Mouse (Mus musculus) liver, embryonic 14.5 days (tissue): Measurements from ENCODE around the gene Cdca7l. TPM values are rescaled to one million over a fixed set of nuclear protein-coding genes. Genes with fewer than 3 reads are reported as not detected.
"Not testable (repeated sequence)": the region's sequence is repeated elsewhere in the genome, so short reads cannot be mapped to it uniquely, and the experiment has no call there.

ENCODE experiments used
- ATAC-seq: fragments of 200-750 bp; cut with Nextera tagmentation; 2 replicates; pipeline ENCODE4 v1.8.0; 2017; ENCODE audit warnings: moderate number of reproducible peaks, mild to moderate bottlenecking, moderate library complexity; ENCODE audit not compliant: insufficient read depth
- DNase-seq, 3 experiments: peaks; one replicate each; pipeline ENCODE4 v3.0.0-alpha.2; 2012 to 2013; ENCODE audit warnings: low read depth in 3 of 3, low spot score in 3 of 3
- H3K27ac ChIP-seq: fragments of 300-500 bp; sonication (generic); 2 replicates; pipeline ENCODE4 v1.5.1; 2014; ENCODE audit warnings: moderate library complexity, mild to moderate bottlenecking, control low read depth, inconsistent platforms
- H3K27me3 ChIP-seq: fragments of 300-500 bp; sonication (generic); 2 replicates; pipeline ENCODE4 v1.6.1; 2014; ENCODE audit warnings: mild to moderate bottlenecking, low read length, moderate library complexity; ENCODE audit not compliant: control insufficient read depth, insufficient read depth
- H3K36me3 ChIP-seq: fragments of 300-500 bp; sonication (generic); replicated peaks from 2 replicates; pipeline ENCODE4 v1.6.1; 2014; ENCODE audit warnings: low read depth; ENCODE audit not compliant: control insufficient read depth, insufficient read depth
- H3K4me1 ChIP-seq, 2 experiments: fragments of 200-500 bp in 1 of 2; fragments of 300-500 bp in 1 of 2; sonication (generic) in 1 of 2; replicated peaks; 2 replicates each; pipeline ENCODE4 v1.6.1; 2012 to 2014; ENCODE audit warnings: antibody characterized with exemption in 1 of 2, inconsistent platforms in 1 of 2, low read length in 1 of 2; ENCODE audit not compliant: control insufficient read depth in 2 of 2, insufficient read depth in 2 of 2
- H3K4me2 ChIP-seq: fragments of 300-500 bp; sonication (generic); 2 replicates; pipeline ENCODE4 v1.6.1; 2014; ENCODE audit warnings: low read depth, mild to moderate bottlenecking, control low read depth, moderate library complexity
- H3K4me3 ChIP-seq, 2 experiments: fragments of 200-500 bp in 1 of 2; fragments of 300-500 bp in 1 of 2; sonication (generic) in 1 of 2; 2 replicates each; pipeline ENCODE4 v1.5.1; 2012 to 2014; ENCODE audit warnings: low read depth in 2 of 2, low read length in 2 of 2, mild to moderate bottlenecking in 2 of 2, control low read depth in 1 of 2, inconsistent platforms in 1 of 2, moderate library complexity in 1 of 2; ENCODE audit not compliant: insufficient read depth in 1 of 2
- H3K9ac ChIP-seq: fragments of 300-500 bp; sonication (generic); replicated peaks from 2 replicates; pipeline ENCODE4 v1.6.1; 2014; ENCODE audit warnings: mild to moderate bottlenecking, control low read depth, moderate library complexity
- H3K9me3 ChIP-seq: fragments of 300-500 bp; sonication (generic); 2 replicates; pipeline ENCODE4 v1.6.1; 2016; ENCODE audit warnings: low read length, mixed read lengths; ENCODE audit not compliant: control insufficient read depth
- CTCF ChIP-seq: IDR thresholded peaks from 2 replicates; pipeline ENCODE4 v1.5.1; 2016; ENCODE audit warnings: antibody characterized with exemption, low read depth, control low read depth
- EP300 ChIP-seq: IDR thresholded peaks from 2 replicates; pipeline ENCODE4 v1.6.1; 2016; ENCODE audit warnings: antibody characterized with exemption, low read depth
- WGBS: fragments of 180-500 bp; shearing (Covaris S2); extraction: QIAGEN DNeasy Blood & Tissue Kit; methylation state at CpG from one replicate; pipeline ENCODE4 v1.1.7; 2014; ENCODE audit not compliant: insufficient replicate concordance; 5-methylcytosine and 5-hydroxymethylcytosine counted together
- polyA plus RNA-seq, 2 experiments: library from polyadenylated mRNA; depleted of rRNA in 1 of 2; stranded (reverse) in 1 of 2; unstranded in 1 of 2; fragments of >200 nt; fragmentation: Nextera tagmentation in 1 of 2; extraction: Ambion mirVana in 1 of 2; gene quantifications; 2 replicates each; pipeline versions ENCODE4 v1.2.1 to v1.2.3; 2012 to 2014

The Cdca7l gene
- polyA plus RNA-seq, 2 experiments = 11.0 to 15.9 TPM

DNA sequence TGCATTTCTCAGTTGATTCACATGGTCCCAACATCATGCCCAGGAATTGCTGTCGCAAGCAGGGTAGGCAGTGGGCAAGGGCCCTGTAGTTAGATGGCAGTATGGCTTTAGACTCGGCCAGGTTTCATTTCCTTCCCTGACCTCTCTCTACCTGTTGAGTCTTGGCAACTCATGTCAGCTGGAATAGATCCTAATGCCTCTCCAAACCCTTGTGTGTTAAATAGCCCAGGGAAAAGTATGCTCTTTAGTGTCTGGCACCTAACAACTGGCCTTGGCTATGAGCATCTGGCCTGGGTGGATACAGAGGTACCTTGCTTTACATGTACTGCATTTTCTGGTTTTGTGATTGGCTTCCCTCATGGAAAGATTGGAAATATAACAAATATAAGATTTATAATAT, 80.5 kb downstream of the Cdca7l start:
- Histone ChIP-seq H3K9me3 (no peaks in the 10 kb centered on the region), H3K4me1 (no peaks in the 10 kb centered on the region), H3K4me2 (no peak overlapping the region), H3K27me3 (no peaks in the 10 kb centered on the region), H3K9ac (no peak overlapping the region), H3K27ac (no peak overlapping the region), H3K36me3 (no peaks in the 10 kb centered on the region), H3K4me3 (no peak overlapping the region)
- ATAC-seq = no peak
- TF ChIP-seq CTCF (no peak), EP300 (no peak)
- 62% methylated on average over 2 of the region's 2 CpGs for WGBS
- no peak for DNase-seq

DNA sequence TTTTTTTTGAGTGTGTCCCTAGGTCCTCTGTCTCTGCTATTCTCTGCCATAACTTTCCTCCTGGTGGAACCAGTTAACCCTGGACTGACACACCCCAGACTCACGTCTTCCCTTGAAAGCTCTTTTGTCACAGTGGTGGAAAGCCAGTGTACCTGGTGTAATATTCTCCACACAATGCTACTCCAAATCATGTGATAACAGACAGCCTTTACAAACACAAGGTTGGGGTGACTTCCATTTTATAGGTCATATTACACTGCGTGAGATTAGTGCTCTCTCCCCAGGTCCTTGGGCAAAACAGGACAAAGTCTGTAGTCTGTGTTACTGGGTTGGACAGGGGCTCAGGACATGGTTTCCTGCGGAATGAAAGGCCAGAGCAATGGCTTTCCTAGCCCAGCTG, 83.3 kb downstream of the Cdca7l start:
- Histone ChIP-seq H3K4me2 (no peak overlapping the region), H3K9ac (no peak overlapping the region), H3K4me1 (no peaks in the 10 kb centered on the region), H3K36me3 (no peaks in the 10 kb centered on the region), H3K4me3 (no peak overlapping the region), H3K27me3 (no peaks in the 10 kb centered on the region), H3K27ac (no peak overlapping the region), H3K9me3 (no peaks in the 10 kb centered on the region)
- no peak for ATAC-seq
- TF ChIP-seq CTCF (no peak), EP300 (no peak)
- DNase-seq = no peak
- 63% methylated on average over 3 of the region's 3 CpGs for WGBS

DNA sequence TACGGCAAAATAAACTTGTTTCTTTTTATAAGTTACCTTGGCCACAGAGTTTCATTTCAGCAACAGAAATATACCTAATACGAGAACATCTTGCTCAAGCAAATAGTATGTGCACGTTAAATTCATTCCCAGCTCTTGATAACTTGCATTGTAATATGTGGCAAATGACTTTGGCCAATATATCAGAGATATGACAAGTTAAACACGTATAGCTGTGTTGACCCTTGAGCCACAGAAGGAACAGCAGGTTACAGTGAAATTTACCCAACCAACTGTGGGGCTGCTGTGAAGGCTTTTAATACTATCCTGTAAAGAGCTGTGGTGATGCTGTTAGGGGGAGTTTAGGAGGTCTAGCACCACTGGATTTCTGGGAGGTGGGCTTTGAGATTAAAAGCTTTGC, 96.7 kb downstream of the Cdca7l start:
- H3K9me3 ChIP-seq, H3K4me1 ChIP-seq, H3K4me2 ChIP-seq, H3K4me3 ChIP-seq, ATAC-seq, H3K27ac ChIP-seq, H3K36me3 ChIP-seq, DNase-seq, H3K9ac ChIP-seq, H3K27me3 ChIP-seq: not testable (repeated sequence)
- WGBS = no CpG with 5 or more reads among the region's 4 CpGs

DNA sequence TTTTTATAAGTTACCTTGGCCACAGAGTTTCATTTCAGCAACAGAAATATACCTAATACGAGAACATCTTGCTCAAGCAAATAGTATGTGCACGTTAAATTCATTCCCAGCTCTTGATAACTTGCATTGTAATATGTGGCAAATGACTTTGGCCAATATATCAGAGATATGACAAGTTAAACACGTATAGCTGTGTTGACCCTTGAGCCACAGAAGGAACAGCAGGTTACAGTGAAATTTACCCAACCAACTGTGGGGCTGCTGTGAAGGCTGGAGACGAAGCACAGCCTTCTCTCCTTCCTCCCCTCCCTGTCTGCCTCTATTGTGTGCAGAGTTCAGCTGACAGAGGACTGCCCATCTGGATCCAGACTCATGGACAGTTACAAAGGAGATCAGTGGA, 97.3 kb downstream of the Cdca7l start:
- not testable (repeated sequence) for ATAC-seq, H3K27ac ChIP-seq, DNase-seq, H3K4me2 ChIP-seq, H3K9ac ChIP-seq, H3K4me1 ChIP-seq, H3K27me3 ChIP-seq, H3K9me3 ChIP-seq, H3K4me3 ChIP-seq, H3K36me3 ChIP-seq
- WGBS = 30% methylated on average over 1 of the region's 4 CpGs

DNA sequence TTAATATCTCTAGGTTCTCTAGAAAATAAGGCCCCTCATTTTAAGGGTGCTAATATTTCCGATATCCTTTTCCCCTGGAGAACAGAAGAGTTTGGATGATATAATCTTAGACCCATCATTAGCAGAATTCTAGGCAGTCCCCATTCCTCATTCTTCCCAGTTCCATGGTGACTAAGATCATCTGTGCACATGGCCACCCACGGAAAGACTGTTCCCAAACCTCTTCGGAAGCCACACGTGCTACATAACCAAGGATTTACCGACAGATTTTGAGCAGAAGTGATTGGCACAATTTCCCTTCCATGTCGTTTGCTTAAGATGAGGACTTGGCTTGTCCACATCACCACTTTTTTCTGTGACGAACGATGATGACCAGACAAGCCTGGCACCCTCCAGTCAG, 99.6 kb downstream of the Cdca7l start:
- Histone ChIP-seq H3K4me2 (no peak overlapping the region), H3K36me3 (no peaks in the 10 kb centered on the region)
- no peak for ATAC-seq

DNA sequence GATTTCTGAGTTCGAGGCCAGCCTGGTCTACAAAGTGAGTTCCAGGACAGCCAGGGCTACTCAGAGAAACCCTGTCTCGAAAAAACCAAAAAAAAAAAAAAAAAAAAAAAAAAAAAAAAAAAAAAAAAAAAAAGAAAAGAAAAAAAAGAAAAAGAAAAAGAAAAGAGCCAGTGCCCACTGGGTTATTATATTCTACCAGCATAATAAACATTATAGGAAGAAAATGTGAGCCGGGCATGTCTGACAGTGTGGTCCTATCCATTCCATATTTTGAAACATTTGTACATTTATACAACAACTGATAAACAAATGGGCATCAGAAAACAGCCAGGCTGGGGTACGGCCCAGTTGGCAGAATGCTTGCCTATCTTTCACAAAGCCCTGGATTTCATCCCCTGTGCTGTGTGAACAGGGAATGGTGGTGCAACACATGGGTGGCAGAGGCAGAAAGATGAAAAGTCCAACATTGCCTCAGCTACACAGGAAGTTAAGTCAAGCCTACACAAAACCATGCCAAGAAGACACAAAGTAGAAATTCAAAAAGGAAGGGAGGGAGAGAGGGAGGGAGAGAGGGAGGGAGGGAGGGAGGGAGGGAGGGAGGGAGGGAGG, 101.2 kb downstream of the Cdca7l start:
- not testable (repeated sequence) for H3K9me3 ChIP-seq, H3K4me2 ChIP-seq, H3K27ac ChIP-seq, H3K9ac ChIP-seq, H3K36me3 ChIP-seq, DNase-seq, H3K4me3 ChIP-seq, H3K4me1 ChIP-seq, ATAC-seq, H3K27me3 ChIP-seq
- WGBS = 48% methylated on average over 4 of the region's 4 CpGs

More for the DNA sequence above, 99.6 kb downstream of the Cdca7l start:
- WGBS = 63% methylated on average over 8 of the region's 8 CpGs
- no peaks in the 10 kb centered on the region for H3K4me1 ChIP-seq
- no peak overlapping the region for H3K4me3 ChIP-seq
- DNase-seq = no peak
- TF ChIP-seq EP300 (no peak), CTCF (no peak)
- no peak overlapping the region for H3K27ac ChIP-seq
- H3K9me3 ChIP-seq = no peaks in the 10 kb centered on the region
- no peak overlapping the region for H3K9ac ChIP-seq
- H3K27me3 ChIP-seq = no peaks in the 10 kb centered on the region
